Comparison of ENCODE assay signal across 16 mouse cellular contexts in genomic region chr16:72782171-72782570, GRCm38 (mm10).
"Had no signal": no experiment of that assay in that cellular context is flagged by ENCODE, and none has a peak within 500 bp of the region (broad histone marks: within the 10 kb centered on the region; RNA-seq: fewer than 3 reads in every experiment).

No protein-coding gene starts in this region.

- DNase-seq: lung, adult 18-20 months; lung, embryonic 14.5 days; lung, postnatal 10 days; lung, postnatal 4 days; midbrain, embryonic 14.5 days; retina, postnatal 1 day; right cerebral cortex, adult 18-20 months; right cerebral cortex, postnatal 25 days; right cerebral cortex, postnatal 4 days; spleen, adult 18-20 months; thymus, adult 18-20 months; thymus, postnatal 14 days; thymus, postnatal 36 days had no signal

- ATAC-seq: midbrain, embryonic 16.5 days had no signal

- H3K9me3 ChIP-seq: midbrain, embryonic 10.5 days had no signal

- H3K4me3 ChIP-seq: midbrain, embryonic 10.5 days; myocyte had no signal

- H3K27ac ChIP-seq: midbrain, embryonic 10.5 days had no signal

- H3K9ac ChIP-seq: lung, embryonic 14.5 days had no signal

- H3K36me3 ChIP-seq: midbrain, embryonic 10.5 days had no signal

- H3K4me2 ChIP-seq: lung, embryonic 14.5 days had no signal
